Mouse (Mus musculus): ENCODE results near the gene Misp. TPM values are rescaled to one million over a fixed set of nuclear protein-coding genes. Genes with fewer than 3 reads are reported as not detected.

Gene Misp
- polyA plus RNA-seq, 1 experiment from 2014 or later, result 0.41 TPM

DNA sequence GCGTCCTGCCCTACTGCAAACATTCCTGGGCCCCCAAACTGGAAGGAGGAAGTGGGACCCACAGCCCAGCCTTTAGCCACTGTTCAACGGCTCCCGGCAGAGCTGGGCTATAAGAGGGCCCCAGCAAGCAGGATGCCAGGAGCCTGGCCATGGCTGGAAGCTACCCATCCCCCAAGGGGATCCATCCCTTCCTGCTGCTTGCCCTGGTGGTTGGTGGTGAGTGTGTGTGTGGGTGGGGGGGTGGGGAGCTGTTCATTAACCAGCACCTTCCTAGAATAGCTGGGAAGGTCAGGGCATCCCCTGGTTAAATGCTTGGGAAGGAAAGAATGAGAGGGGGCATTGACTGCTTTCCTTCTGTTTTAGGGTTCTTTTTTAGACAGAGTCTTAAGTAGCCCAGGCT lies 58.7 kb downstream of the Misp start:
- no peak for DNase-seq (ENCODE audit: low spot score, missing footprints)
- Histone ChIP-seq H3K4me3 (ENCODE audit: low read depth, low read length) (no peak overlapping the region), H3K4me2 (no peak overlapping the region), H3K27ac (ENCODE audit: low read depth, low read length) (no peak overlapping the region), H3K27me3 (ENCODE audit: control insufficient read depth, insufficient read depth, low read length) (peaks cover 19% of the 10 kb centered on the region), H3K9ac (ENCODE audit: low read length) (no peak overlapping the region), H3K9me3 (ENCODE audit: control insufficient read depth, low read length) (no peaks in the 10 kb centered on the region), H3K36me3 (ENCODE audit: control insufficient read depth, insufficient read depth, low read length) (no peaks in the 10 kb centered on the region), H3K4me1 (ENCODE audit: control insufficient read depth, insufficient read depth, low read length) (peaks cover 11% of the 10 kb centered on the region)
- ATAC-seq (ENCODE audit: low FRiP score), result no peak
- WGBS, result 48% methylated on average over 3 of the region's 3 CpGs

Small RNA genes within 50 kb of the gene (microRNA-seq; reads per million reads assigned to microRNA genes)
- gene Mir6910, result not detected

Other genes with a start within 250 kb of the Misp start
- not detected in 2 replicates for gene Theg, start 233.7 kb upstream of the Misp start, polyA plus RNA-seq (2014; fragmentation: Nextera tagmentation; extraction: Ambion mirVana)
- gene C2cd4c, start 207.0 kb upstream of the Misp start, polyA plus RNA-seq (2014; fragmentation: Nextera tagmentation; extraction: Ambion mirVana), result 0.10 and 0.12 TPM in 2 replicates
- gene Shc2, start 183.1 kb upstream of the Misp start, polyA plus RNA-seq (2014; fragmentation: Nextera tagmentation; extraction: Ambion mirVana), result 11.4 and 13.0 TPM in 2 replicates
- gene Odf3l2, start 175.3 kb upstream of the Misp start, polyA plus RNA-seq (2014; fragmentation: Nextera tagmentation; extraction: Ambion mirVana), result not detected in 2 replicates
- gene Madcam1, start 156.4 kb upstream of the Misp start, polyA plus RNA-seq (2014; fragmentation: Nextera tagmentation; extraction: Ambion mirVana), result 1.2 and 1.4 TPM in 2 replicates
- 65.5 and 69.6 TPM in 2 replicates for gene Tpgs1, start 151.6 kb upstream of the Misp start, polyA plus RNA-seq (2014; fragmentation: Nextera tagmentation; extraction: Ambion mirVana)
- 149 and 178 TPM in 2 replicates for gene Cdc34, start 138.8 kb upstream of the Misp start, polyA plus RNA-seq (2014; fragmentation: Nextera tagmentation; extraction: Ambion mirVana)
- 0.27 and 0.58 TPM in 2 replicates for gene Gzmm, start 132.0 kb upstream of the Misp start, polyA plus RNA-seq (2014; fragmentation: Nextera tagmentation; extraction: Ambion mirVana)
- 576 and 580 TPM in 2 replicates for gene Bsg, start 116.5 kb upstream of the Misp start, polyA plus RNA-seq (2014; fragmentation: Nextera tagmentation; extraction: Ambion mirVana)
- gene Hcn2, start 104.4 kb upstream of the Misp start, polyA plus RNA-seq (2014; fragmentation: Nextera tagmentation; extraction: Ambion mirVana), result 0.22 TPM in 2 replicates
- 28.5 and 31.2 TPM in 2 replicates for gene Polrmt, start 74.4 kb upstream of the Misp start, polyA plus RNA-seq (2014; fragmentation: Nextera tagmentation; extraction: Ambion mirVana)
- gene Fgf22, start 65.9 kb upstream of the Misp start, polyA plus RNA-seq (2014; fragmentation: Nextera tagmentation; extraction: Ambion mirVana), result 0.08 and 0.32 TPM in 2 replicates
- gene Rnf126, start 54.0 kb upstream of the Misp start, polyA plus RNA-seq (2014; fragmentation: Nextera tagmentation; extraction: Ambion mirVana), result 69.9 and 81.9 TPM in 2 replicates
- 0.60 and 1.2 TPM in 2 replicates for gene Fstl3, start 43.7 kb upstream of the Misp start, polyA plus RNA-seq (2014; fragmentation: Nextera tagmentation; extraction: Ambion mirVana)
- 0.10 and 0.40 TPM in 2 replicates for gene Prss57, start 30.0 kb upstream of the Misp start, polyA plus RNA-seq (2014; fragmentation: Nextera tagmentation; extraction: Ambion mirVana)
- gene Palm, start 27.4 kb upstream of the Misp start, polyA plus RNA-seq (2014; fragmentation: Nextera tagmentation; extraction: Ambion mirVana), result 109 and 129 TPM in 2 replicates
- gene Ptbp1, start 33.4 kb downstream of the Misp start, polyA plus RNA-seq (2014; fragmentation: Nextera tagmentation; extraction: Ambion mirVana), result 147 and 176 TPM in 2 replicates
- 11.9 and 12.1 TPM in 2 replicates for gene Prtn3, start 53.5 kb downstream of the Misp start, polyA plus RNA-seq (2014; fragmentation: Nextera tagmentation; extraction: Ambion mirVana)
- 112 and 117 TPM in 2 replicates for gene Plppr3, start 53.6 kb downstream of the Misp start, polyA plus RNA-seq (2014; fragmentation: Nextera tagmentation; extraction: Ambion mirVana)
- gene Elane, start 65.3 kb downstream of the Misp start, polyA plus RNA-seq (2014; fragmentation: Nextera tagmentation; extraction: Ambion mirVana), result 0.18 TPM in 1 of 2 replicates, not detected in the other
- gene Cfd, start 69.9 kb downstream of the Misp start, polyA plus RNA-seq (2014; fragmentation: Nextera tagmentation; extraction: Ambion mirVana), result not detected in 2 replicates
- 39.7 and 45.7 TPM in 2 replicates for gene Med16, start 87.9 kb downstream of the Misp start, polyA plus RNA-seq (2014; fragmentation: Nextera tagmentation; extraction: Ambion mirVana)
- gene Gm26602, start 89.9 kb downstream of the Misp start, polyA plus RNA-seq (2014; fragmentation: Nextera tagmentation; extraction: Ambion mirVana), result 20.6 and 25.6 TPM in 2 replicates
- gene Kiss1r, start 96.0 kb downstream of the Misp start, polyA plus RNA-seq (2014; fragmentation: Nextera tagmentation; extraction: Ambion mirVana), result 0.34 and 0.61 TPM in 2 replicates
- 127 and 135 TPM in 2 replicates for gene R3hdm4, start 100.2 kb downstream of the Misp start, polyA plus RNA-seq (2014; fragmentation: Nextera tagmentation; extraction: Ambion mirVana)
- 4.2 and 6.2 TPM in 2 replicates for gene Arid3a, start 106.1 kb downstream of the Misp start, polyA plus RNA-seq (2014; fragmentation: Nextera tagmentation; extraction: Ambion mirVana)
- 92.7 and 98.4 TPM in 2 replicates for gene Wdr18, start 139.2 kb downstream of the Misp start, polyA plus RNA-seq (2014; fragmentation: Nextera tagmentation; extraction: Ambion mirVana)
- gene Grin3b, start 149.7 kb downstream of the Misp start, polyA plus RNA-seq (2014; fragmentation: Nextera tagmentation; extraction: Ambion mirVana), result 0.22 and 0.38 TPM in 2 replicates
- gene Tmem259, start 163.3 kb downstream of the Misp start, polyA plus RNA-seq (2014; fragmentation: Nextera tagmentation; extraction: Ambion mirVana), result 11.9 and 13.5 TPM in 2 replicates
- 158 and 160 TPM in 2 replicates for gene Cnn2, start 167.6 kb downstream of the Misp start, polyA plus RNA-seq (2014; fragmentation: Nextera tagmentation; extraction: Ambion mirVana)
- gene Abca7, start 175.5 kb downstream of the Misp start, polyA plus RNA-seq (2014; fragmentation: Nextera tagmentation; extraction: Ambion mirVana), result 2.8 and 2.9 TPM in 2 replicates
- 3.6 and 3.8 TPM in 2 replicates for gene Arhgap45, start 195.7 kb downstream of the Misp start, polyA plus RNA-seq (2014; fragmentation: Nextera tagmentation; extraction: Ambion mirVana)
- 200 and 225 TPM in 2 replicates for gene Polr2e, start 218.8 kb downstream of the Misp start, polyA plus RNA-seq (2014; fragmentation: Nextera tagmentation; extraction: Ambion mirVana)
- gene Gpx4, start 226.2 kb downstream of the Misp start, polyA plus RNA-seq (2014; fragmentation: Nextera tagmentation; extraction: Ambion mirVana), result 581 and 594 TPM in 2 replicates

Data from midbrain, embryonic 11.5 days (tissue).